Comparison of ENCODE assay signal across 9 mouse cellular contexts in genomic region chr13:78171320-78171719, GRCm38 (mm10). TPM values are rescaled to one million over a fixed set of nuclear protein-coding genes. Genes with fewer than 3 reads are reported as not detected.
A peak's percentile ranks its signal among the peaks of the same experiment; 100 is the strongest.
DNase-seq lines count a peak whose midpoint lies in the region; ATAC-seq and TF ChIP-seq lines count a peak whose summit lies in the region.
"Had no signal": no experiment of that assay in that cellular context is flagged by ENCODE, and none has a peak within 500 bp of the region (broad histone marks: within the 10 kb centered on the region; RNA-seq: fewer than 3 reads in every experiment).

No protein-coding gene starts in this region.

- H3K9ac ChIP-seq in heart, embryonic 12.5 days = no peak overlapping the region
- no peak overlapping the region for H3K9ac ChIP-seq in ES-E14 (ENCODE audit: insufficient read depth, low read depth, low read length, poor library complexity, severe bottlenecking)
- no peak overlapping the region for H3K9ac ChIP-seq in embryonic facial prominence, embryonic 11.5 days (replicated peaks; ENCODE audit: low read length)
- H3K9ac ChIP-seq in hindbrain, postnatal 0 days (replicated peaks; ENCODE audit: low read length) = no peak overlapping the region
- H3K9ac ChIP-seq: limb, embryonic 12.5 days had no signal

- peak overlapping the region; percentile 14; the same call in 1 of the 2 replicates for H3K4me2 ChIP-seq in heart, embryonic 12.5 days
- H3K4me2 ChIP-seq in embryonic facial prominence, embryonic 11.5 days (ENCODE audit: low read depth, low read length) = peak overlapping the region; percentile 13; the same call in 1 of the 2 replicates
- H3K4me2 ChIP-seq in hindbrain, postnatal 0 days (ENCODE audit: low read depth, low read length) = peak overlapping the region; percentile 56
- H3K4me2 ChIP-seq: limb, embryonic 12.5 days had no signal

- no peak overlapping the region for H3K4me3 ChIP-seq in heart, embryonic 12.5 days
- peak overlapping the region; percentile 31; a peak in 2 of 4 replicates for H3K4me3 ChIP-seq in ES-E14 (ENCODE audit: insufficient read depth in 1 of 2, low read depth in 1 of 2, low read length in 2 of 2, poor library complexity in 1 of 2, severe bottlenecking in 1 of 2)
- 0 out of 2 replicates have a peak overlapping the region, but pooled peaks have one; percentile 2 for H3K4me3 ChIP-seq in embryonic facial prominence, embryonic 11.5 days (ENCODE audit: low read depth, low read length)
- H3K4me3 ChIP-seq in hindbrain, postnatal 0 days (ENCODE audit: low read length) = 0 out of 2 replicates have a peak overlapping the region, but pooled peaks have one; percentile 1
- H3K4me3 ChIP-seq: limb, embryonic 12.5 days had no signal

- 1% methylated on average over 15 of the region's 15 CpGs for WGBS in heart, embryonic 12.5 days
- 2% methylated on average over 15 of the region's 15 CpGs for WGBS in embryonic facial prominence, embryonic 11.5 days
- WGBS in hindbrain, postnatal 0 days = 11% methylated on average over 15 of the region's 15 CpGs

- in situ Hi-C loops in ES-E14 (cut with MboI; ENCODE audit: low sequenced_read_pairs in 2 of 2, unreplicated experiment in 2 of 2) = no loop called here

- H3K9me3 ChIP-seq in heart, embryonic 12.5 days (replicated peaks) = no peaks in the 10 kb centered on the region
- no peaks in the 10 kb centered on the region for H3K9me3 ChIP-seq in ES-E14 (ENCODE audit: control insufficient read depth, insufficient read depth, low read depth, low read length)
- H3K9me3 ChIP-seq in embryonic facial prominence, embryonic 11.5 days (replicated peaks; ENCODE audit: control insufficient read depth, low read length) = no peaks in the 10 kb centered on the region
- H3K9me3 ChIP-seq in hindbrain, postnatal 0 days (ENCODE audit: low read length) = no peaks in the 10 kb centered on the region
- H3K9me3 ChIP-seq: limb, embryonic 12.5 days had no signal

- no peak for ATAC-seq in heart, embryonic 12.5 days (ENCODE audit: insufficient number of reproducible peaks, low FRiP score)
- ATAC-seq in embryonic facial prominence, embryonic 11.5 days (replicated peaks; ENCODE audit: insufficient number of reproducible peaks, low FRiP score, low TSS enrichment, low read depth) = no peak
- ATAC-seq in hindbrain, postnatal 0 days = peak; percentile 21; the same call in 1 of the 2 replicates

- TF ChIP-seq CTCF in hindbrain, postnatal 0 days (IDR thresholded peaks at IDR 0.05; ENCODE audit: low read depth) = no peak

- no peak overlapping the region for H3K27ac ChIP-seq in heart, embryonic 12.5 days (ENCODE audit: poor library complexity, severe bottlenecking)
- H3K27ac ChIP-seq in ES-E14 (ENCODE audit: insufficient read depth, low read depth, low read length, poor library complexity, severe bottlenecking) = no peak overlapping the region
- H3K27ac ChIP-seq in embryonic facial prominence, embryonic 11.5 days (replicated peaks; ENCODE audit: low read depth, low read length) = no peak overlapping the region
- peak overlapping the region; percentile 0; the same call in 1 of the 2 replicates for H3K27ac ChIP-seq in hindbrain, postnatal 0 days
- H3K27ac ChIP-seq: limb, embryonic 12.5 days had no signal

- H3K4me1 ChIP-seq in heart, embryonic 12.5 days (replicated peaks) = no peaks in the 10 kb centered on the region
- peaks cover 0 to 1% of the 10 kb centered on the region in 2 experiments; a peak in 1 of 4 replicates for H3K4me1 ChIP-seq in ES-E14 (ENCODE audit: control insufficient read depth in 2 of 2, insufficient read depth in 2 of 2, low read length in 2 of 2, poor library complexity in 1 of 2)
- no peaks in the 10 kb centered on the region for H3K4me1 ChIP-seq in embryonic facial prominence, embryonic 11.5 days (ENCODE audit: control insufficient read depth, insufficient read depth, low read length)
- H3K4me1 ChIP-seq in hindbrain, postnatal 0 days (ENCODE audit: insufficient read depth, low read length) = no peaks in the 10 kb centered on the region

- intact Hi-C loops in left cerebral cortex, postnatal 4 days (cut with DNase I) = loop anchor here (10.0 kb wide), 1 partner anchor 1197 kb away; no protein-coding TSS in a partner anchor

- no peak for DNase-seq in heart, adult 11 months
- DNase-seq in ES-E14 (ENCODE audit: low read depth, low spot score) = peak; percentile 35
- peak; percentile 76 for DNase-seq in embryonic facial prominence, embryonic 11.5 days (ENCODE audit: low spot score)
- no peak for DNase-seq in hindbrain, postnatal 0 days (ENCODE audit: low spot score)
- DNase-seq in splenic B cell, adult 2 months (ENCODE audit: low read depth, low spot score) = peak; percentile 23
- DNase-seq in left cerebral cortex, postnatal 4 days = no peak
- DNase-seq in spleen, postnatal 4 days (ENCODE audit: low spot score in 2 of 2) = no peak

- peaks cover 57% of the 10 kb centered on the region for H3K27me3 ChIP-seq in heart, embryonic 12.5 days (replicated peaks)
- H3K27me3 ChIP-seq in embryonic facial prominence, embryonic 11.5 days (ENCODE audit: control insufficient read depth, insufficient read depth, low read length) = peaks cover 18% of the 10 kb centered on the region
- H3K27me3 ChIP-seq in hindbrain, postnatal 0 days (ENCODE audit: insufficient read depth, low read length) = peaks cover 12% of the 10 kb centered on the region; the same call in 1 of the 2 replicates
- no peaks in the 10 kb centered on the region; the same call in 1 of the 2 replicates for H3K27me3 ChIP-seq in splenic B cell, adult 2 months (ENCODE audit: control insufficient read depth, insufficient read depth, low read length, poor library complexity, severe bottlenecking)

- H3K36me3 ChIP-seq in heart, embryonic 12.5 days = no peaks in the 10 kb centered on the region
- H3K36me3 ChIP-seq in ES-E14 (ENCODE audit: control insufficient read depth, insufficient read depth, low read length, poor library complexity, severe bottlenecking) = no peaks in the 10 kb centered on the region
- H3K36me3 ChIP-seq in embryonic facial prominence, embryonic 11.5 days (replicated peaks; ENCODE audit: control insufficient read depth, insufficient read depth, low read depth, low read length) = no peaks in the 10 kb centered on the region
- no peaks in the 10 kb centered on the region for H3K36me3 ChIP-seq in hindbrain, postnatal 0 days (ENCODE audit: insufficient read depth, low read length)
- no peaks in the 10 kb centered on the region for H3K36me3 ChIP-seq in splenic B cell, adult 2 months (ENCODE audit: control insufficient read depth, insufficient read depth, low read length, poor library complexity, severe bottlenecking)
- H3K36me3 ChIP-seq: limb, embryonic 12.5 days had no signal

TF ChIP-seq in ES-E14, 5 proteins besides CTCF, POLR2A, EP300 and RAD21:
- TF ChIP-seq ZC3H11A (IDR thresholded peaks at IDR 0.05; ENCODE audit: borderline replicate concordance, low read depth, low read length) = no peak
- TF ChIP-seq CHD2 (IDR thresholded peaks at IDR 0.05; ENCODE audit: low read depth, low read length) = no peak
- TF ChIP-seq HCFC1 (IDR thresholded peaks at IDR 0.05; ENCODE audit: borderline replicate concordance, insufficient read depth, low read length) = no peak
- TF ChIP-seq ZNF384 (IDR thresholded peaks at IDR 0.05; ENCODE audit: low read depth, low read length) = no peak
- no peak for TF ChIP-seq MAFK (IDR thresholded peaks at IDR 0.05; ENCODE audit: insufficient read depth, low read depth, low read length)
TF ChIP-seq in ES-E14: peak in this region for 0.

RNA-seq across cellular contexts. Expression of gene Nr2f1, which starts 28.2 kb away (rescaled TPM):
- polyA plus RNA-seq in heart, embryonic 12.5 days (2016; fragmentation: Nextera tagmentation; extraction: Ambion mirVana) = 5.0 and 6.7 TPM in 2 replicates
- 0.21 and 1.9 TPM in 2 replicates for total RNA-seq in ES-E14 (2012; rRNA removed)
- 56.1 and 57.3 TPM in 2 replicates for polyA plus RNA-seq in embryonic facial prominence, embryonic 11.5 days (2014; fragmentation: Nextera tagmentation; extraction: Ambion mirVana)
- total RNA-seq in hindbrain, postnatal 0 days (2014; rRNA removed) = 220 and 254 TPM in 2 replicates
- 49.8 and 51.2 TPM in 2 replicates for polyA plus RNA-seq in hindbrain, postnatal 0 days (2015; fragmentation: Nextera tagmentation; extraction: Ambion mirVana)
- total RNA-seq in left cerebral cortex, postnatal 4 days (2021) = 100 to 1,000 TPM; 214 to 215 TPM

Comparison
In these comparisons a context has a peak if more than half of its experiments do, and no peak if none do; other contexts are left out.
1. DNase-seq: peak in ES-E14 (single experiment), embryonic facial prominence, embryonic 11.5 days (single experiment) and splenic B cell, adult 2 months (single experiment); none in heart, adult 11 months (single experiment), hindbrain, postnatal 0 days (single experiment), left cerebral cortex, postnatal 4 days (single experiment) and spleen, postnatal 4 days (0 of 2).
2. RNA of gene Nr2f1, which starts 28.2 kb away (total RNA-seq): 220 to 254 TPM in hindbrain, postnatal 0 days and 214 to 215 TPM in left cerebral cortex, postnatal 4 days; 0.21 to 1.9 TPM in ES-E14; every median in the first group is over 10 times any median in the second.
3. Peak in every context shown above with its lines, with median percentiles within 50 percentile points of each other: H3K4me2 ChIP-seq.